Mouse (Mus musculus) yolk sac, embryonic 10.5 days (tissue): Measurements from ENCODE around the gene Rhox4d.
"Not testable (repeated sequence)": the region's sequence is repeated elsewhere in the genome, so short reads cannot be mapped to it uniquely, and the experiment has no call there.

Source experiments
- DNase-seq: peaks from one replicate; pipeline ENCODE4 v3.0.0-alpha.2; 2017; ENCODE audit warnings: low spot score

Gene Rhox4d

GRCm38 (mm10) chrX:37514059-37514458 lies at the start of gene Rhox4d:
Gene Rhox4d (plus strand): TSS chrX:37514359.
- DNase-seq, result not testable (repeated sequence)

GRCm38 (mm10) chrX:37480037-37480436 lies 34.1 kb upstream of the Rhox4d start, which contains the start of gene Rhox4c:
Gene Rhox4c (plus strand): TSS chrX:37480337.
- DNase-seq, result not testable (repeated sequence)

GRCm38 (mm10) chrX:37530152-37530551 lies 16.0 kb downstream of the Rhox4d start, which contains the start of gene Rhox2e:
Gene Rhox2e (plus strand): TSS chrX:37530452.
- not testable (repeated sequence) for DNase-seq

- not testable (repeated sequence) for DNase-seq
Measured at GRCm38 (mm10) chrX:37541719-37542118, 27.6 kb downstream of the Rhox4d start, which contains the start of gene Rhox3e. Gene Rhox3e (plus strand): TSS chrX:37542019.

GRCm38 (mm10) chrX:37557112-37557511 lies 43.0 kb downstream of the Rhox4d start, which contains the start of gene Rhox4e:
Gene Rhox4e (plus strand): TSS chrX:37557412.
- DNase-seq, result not testable (repeated sequence)
